13 mouse cellular contexts compared by ENCODE assay signal in genomic region chr6:50949361-50949760, GRCm38 (mm10).
A peak's percentile ranks its signal among the peaks of the same experiment; 100 is the strongest.
DNase-seq lines count a peak whose midpoint lies in the region; ATAC-seq lines count a peak whose summit lies in the region.
"Had no signal": no experiment of that assay in that cellular context is flagged by ENCODE, and none has a peak within 500 bp of the region (broad histone marks: within the 10 kb centered on the region; RNA-seq: fewer than 3 reads in every experiment).

No protein-coding gene starts in this region.

- WGBS in hindbrain, embryonic 10.5 days: 90% methylated on average over 5 of the region's 5 CpGs
- WGBS in midbrain, embryonic 13.5 days: 91% methylated on average over 5 of the region's 5 CpGs
- WGBS in heart, embryonic 10.5 days: 89% methylated on average over 5 of the region's 5 CpGs

- no peaks in the 10 kb centered on the region for H3K36me3 ChIP-seq in hindbrain, embryonic 10.5 days
- no peaks in the 10 kb centered on the region for H3K36me3 ChIP-seq in midbrain, embryonic 13.5 days
- no peaks in the 10 kb centered on the region for H3K36me3 ChIP-seq in heart, embryonic 10.5 days
- H3K36me3 ChIP-seq: heart, embryonic 13.5 days had no signal

- H3K4me1 ChIP-seq in hindbrain, embryonic 10.5 days (replicated peaks): peaks cover 62% of the 10 kb centered on the region
- peaks cover 23% of the 10 kb centered on the region for H3K4me1 ChIP-seq in midbrain, embryonic 13.5 days (replicated peaks)
- H3K4me1 ChIP-seq in heart, embryonic 10.5 days: 0 out of 2 replicates have a peak, but pooled peaks cover 3% of the 10 kb centered on the region
- H3K4me1 ChIP-seq: heart, embryonic 13.5 days had no signal

- H3K4me3 ChIP-seq in hindbrain, embryonic 10.5 days: no peak overlapping the region
- no peak overlapping the region for H3K4me3 ChIP-seq in midbrain, embryonic 13.5 days (replicated peaks)
- H3K4me3 ChIP-seq in heart, embryonic 10.5 days: no peak overlapping the region
- H3K4me3 ChIP-seq: heart, embryonic 13.5 days had no signal

- no peak overlapping the region for H3K4me2 ChIP-seq in midbrain, embryonic 13.5 days (replicated peaks)
- H3K4me2 ChIP-seq: heart, embryonic 13.5 days had no signal

- ATAC-seq in midbrain, embryonic 13.5 days: 0 out of 2 replicates have a peak, but pooled peaks have one; percentile 45
- ATAC-seq: inflammation-experienced regulatory T-cells, adult 6 months had no signal

- H3K27me3 ChIP-seq in hindbrain, embryonic 10.5 days (ENCODE audit: insufficient read depth, poor library complexity, severe bottlenecking): no peaks in the 10 kb centered on the region
- H3K27me3 ChIP-seq in midbrain, embryonic 13.5 days: 0 out of 2 replicates have a peak, but pooled peaks cover 2% of the 10 kb centered on the region
- no peaks in the 10 kb centered on the region for H3K27me3 ChIP-seq in heart, embryonic 10.5 days (ENCODE audit: insufficient read depth, poor library complexity, severe bottlenecking)
- H3K27me3 ChIP-seq: heart, embryonic 13.5 days had no signal

- DNase-seq in cerebellum, adult 9-11 months: peak; percentile 21
- no peak for DNase-seq in cerebellum, adult 18-20 months
- DNase-seq in cerebellum, postnatal 10 days: peak; percentile 80 to 84
- DNase-seq in hindbrain, embryonic 10.5 days (ENCODE audit: low spot score): no peak
- DNase-seq in c-Kit-positive CD71-positive TER-119-positive erythroid progenitor cells, embryonic 14.5 days (ENCODE audit: low spot score): no peak
- no peak for DNase-seq in frontal cortex, postnatal 10 days (ENCODE audit: low spot score in 2 of 2)
- no peak for DNase-seq in heart, embryonic 10.5 days (ENCODE audit: low spot score)
- DNase-seq: adrenal gland, postnatal 14 days; lung, adult 2 months; right cerebral cortex, adult 18-20 months had no signal

- H3K27ac ChIP-seq in hindbrain, embryonic 10.5 days: peak overlapping the region; percentile 86
- peak overlapping the region; percentile 77 for H3K27ac ChIP-seq in midbrain, embryonic 13.5 days
- H3K27ac ChIP-seq in heart, embryonic 10.5 days: no peak overlapping the region
- H3K27ac ChIP-seq: heart, embryonic 13.5 days had no signal

- no peaks in the 10 kb centered on the region for H3K9me3 ChIP-seq in hindbrain, embryonic 10.5 days
- no peaks in the 10 kb centered on the region for H3K9me3 ChIP-seq in midbrain, embryonic 13.5 days
- H3K9me3 ChIP-seq in heart, embryonic 10.5 days: no peaks in the 10 kb centered on the region
- H3K9me3 ChIP-seq: heart, embryonic 13.5 days had no signal

- no peak overlapping the region for H3K9ac ChIP-seq in midbrain, embryonic 13.5 days (replicated peaks)
- H3K9ac ChIP-seq: heart, embryonic 13.5 days had no signal

Comparison
In these comparisons a context has a peak if more than half of its experiments do, and no peak if none do; other contexts are left out.
1. DNase-seq: peak in cerebellum, adult 9-11 months (single experiment) and cerebellum, postnatal 10 days (2 of 2); none in cerebellum, adult 18-20 months (0 of 2), hindbrain, embryonic 10.5 days (single experiment), c-Kit-positive CD71-positive TER-119-positive erythroid progenitor cells, embryonic 14.5 days (single experiment), frontal cortex, postnatal 10 days (0 of 2) and heart, embryonic 10.5 days (single experiment).